Mouse (Mus musculus) CD4-positive helper T cell, adult 2 months (primary cell): Measurements from ENCODE around the gene Olfr794.

Experiments used
- DNase-seq: peaks from one replicate; pipeline ENCODE4 v3.0.0-alpha.2; 2012; ENCODE audit warnings: low read depth, missing footprints, low spot score

The Olfr794 gene

GRCm38 (mm10) chr10:129567355-129567754 lies at the start of gene Olfr794:
TSS of gene Olfr794 (plus strand) at chr10:129567655.
- no peak for DNase-seq

- no peak for DNase-seq
These were observed 46.0 kb upstream of the Olfr794 start, which contains the start of gene Olfr791 for GRCm38 (mm10) chr10:129521492-129521891. TSS of gene Olfr791 (plus strand) at chr10:129521792.

- DNase-seq: no peak
These were observed 28.6 kb upstream of the Olfr794 start, which contains the start of gene Olfr792 for GRCm38 (mm10) chr10:129538862-129539261. TSS of gene Olfr792 (plus strand) at chr10:129539162.

GRCm38 (mm10) chr10:129549354-129549753 lies 18.1 kb upstream of the Olfr794 start:
- DNase-seq: no peak

GRCm38 (mm10) chr10:129577066-129577465 lies 9.6 kb downstream of the Olfr794 start:
- DNase-seq: no peak

- no peak for DNase-seq
These were observed 45.0 kb downstream of the Olfr794 start, which contains the start of gene Olfr796 for GRCm38 (mm10) chr10:129612470-129612869. TSS of gene Olfr796 (minus strand) at chr10:129612570.

GRCm38 (mm10) chr10:129621724-129622123 lies 54.3 kb downstream of the Olfr794 start:
- no peak for DNase-seq
